10 mouse cellular contexts compared by ENCODE assay signal in the genomic region with DNA sequence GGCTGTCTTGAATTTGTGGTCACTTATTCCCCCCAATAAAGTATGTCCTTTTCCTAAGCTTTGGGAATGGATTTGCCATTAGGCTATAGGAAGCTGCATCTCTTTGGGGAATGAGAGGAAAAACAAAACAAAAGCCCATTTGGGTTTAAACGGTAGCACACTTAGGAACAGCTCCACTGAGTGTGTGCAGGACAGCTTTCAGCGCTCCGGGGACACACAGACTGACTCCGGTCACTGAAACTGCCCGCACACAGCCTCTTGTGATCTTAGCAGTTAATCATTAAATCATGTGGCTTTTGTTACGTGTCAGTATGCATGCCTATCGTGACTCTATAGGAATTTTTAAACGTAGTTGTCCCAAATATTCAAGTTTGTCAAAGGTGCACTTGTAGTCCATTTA. TPM values are rescaled to one million over a fixed set of nuclear protein-coding genes. Genes with fewer than 3 reads are reported as not detected.
DNase-seq lines count a peak whose midpoint lies in the region; ATAC-seq and TF ChIP-seq lines count a peak whose summit lies in the region.
"Had no signal": no experiment of that assay in that cellular context is flagged by ENCODE, and none has a peak within 500 bp of the region (broad histone marks: within the 10 kb centered on the region; RNA-seq: fewer than 3 reads in every experiment).

No protein-coding gene starts in this region.

- H3K36me3 ChIP-seq in CH12.LX (replicated peaks in 1 of 2; ENCODE audit: control insufficient read depth in 1 of 2, insufficient read depth in 1 of 2, low read length in 1 of 2) = peaks cover 0 to under 1% of the 10 kb centered on the region in 2 experiments
- H3K36me3 ChIP-seq in midbrain, postnatal 0 days (ENCODE audit: insufficient read depth, low read length) = no peaks in the 10 kb centered on the region
- H3K36me3 ChIP-seq: hindbrain, embryonic 13.5 days had no signal

- ATAC-seq in midbrain, postnatal 0 days (ENCODE audit: low FRiP score) = no peak

- TF ChIP-seq CTCF in CH12.LX (conservative IDR thresholded peaks at IDR 0.05 in 1 of 2, IDR thresholded peaks at IDR 0.05 in 1 of 2; ENCODE audit: low read depth in 2 of 2, low read length in 2 of 2) = no peak
- TF ChIP-seq CTCF in midbrain, postnatal 0 days (IDR thresholded peaks at IDR 0.05) = no peak

- no peak overlapping the region for H3K9ac ChIP-seq in CH12.LX (ENCODE audit: insufficient read depth, low read depth)
- no peak overlapping the region for H3K9ac ChIP-seq in midbrain, postnatal 0 days (replicated peaks; ENCODE audit: low read length, poor library complexity, severe bottlenecking)
- H3K9ac ChIP-seq: hindbrain, embryonic 13.5 days had no signal

- no peak for TF ChIP-seq POLR2A in CH12.LX (IDR thresholded peaks at IDR 0.05; ENCODE audit: low read depth, low read length)

- H3K27ac ChIP-seq in CH12.LX (ENCODE audit: insufficient read depth, low read depth) = no peak overlapping the region
- H3K27ac ChIP-seq in midbrain, postnatal 0 days (ENCODE audit: low read depth, low read length) = no peak overlapping the region
- H3K27ac ChIP-seq: hindbrain, embryonic 13.5 days had no signal

- H3K4me3 ChIP-seq in CH12.LX (replicated peaks in 1 of 3; ENCODE audit: low read depth in 2 of 3, low read length in 2 of 3, poor library complexity in 1 of 3) = no peak overlapping the region
- no peak overlapping the region for H3K4me3 ChIP-seq in midbrain, postnatal 0 days (ENCODE audit: low read depth, low read length)
- H3K4me3 ChIP-seq: hindbrain, embryonic 13.5 days had no signal

- peak; percentile 42 for DNase-seq in heart, adult 11 months
- DNase-seq in heart, adult 9 months (ENCODE audit: low spot score in 2 of 2) = no peak
- no peak for DNase-seq in CH12.LX (ENCODE audit: extremely low read depth)
- peak; percentile 38 for DNase-seq in embryo, embryonic 10.5 days (ENCODE audit: low spot score)
- DNase-seq in kidney, postnatal 14 days = peak; percentile 49
- DNase-seq in midbrain, postnatal 0 days (ENCODE audit: low spot score) = no peak
- DNase-seq in heart, postnatal 25 days (ENCODE audit: low spot score) = no peak
- DNase-seq: adrenal gland, postnatal 25 days; lung, postnatal 4 days had no signal

- H3K4me1 ChIP-seq in CH12.LX (ENCODE audit: control insufficient read depth in 1 of 2, insufficient read depth in 2 of 2) = peaks cover 9 to 65% of the 10 kb centered on the region in 2 experiments
- no peaks in the 10 kb centered on the region for H3K4me1 ChIP-seq in midbrain, postnatal 0 days (ENCODE audit: insufficient read depth, low read length)

- in situ Hi-C loops in CH12.LX (cut with MboI; ENCODE audit: low pct_ligation_motif_present, low pct_unique_long_range_greater_than_20kb, low sequenced_read_pairs) = no loop called here

- H3K4me2 ChIP-seq in CH12.LX (ENCODE audit: insufficient read depth, low read depth, poor library complexity, severe bottlenecking) = peak overlapping the region; percentile 31; the same call in 1 of the 2 replicates
- H3K4me2 ChIP-seq in midbrain, postnatal 0 days (ENCODE audit: low read depth, low read length, poor library complexity, severe bottlenecking) = no peak overlapping the region
- H3K4me2 ChIP-seq: hindbrain, embryonic 13.5 days had no signal

- H3K79me2 ChIP-seq in CH12.LX (replicated peaks; ENCODE audit: control insufficient read depth, extremely low read depth, insufficient read depth, poor library complexity, severe bottlenecking) = no peaks in the 10 kb centered on the region

- no peaks in the 10 kb centered on the region for H3K9me3 ChIP-seq in CH12.LX (replicated peaks; ENCODE audit: low read length)
- H3K9me3 ChIP-seq in midbrain, postnatal 0 days (ENCODE audit: low read length) = no peaks in the 10 kb centered on the region
- H3K9me3 ChIP-seq: hindbrain, embryonic 13.5 days had no signal

- WGBS in midbrain, postnatal 0 days = 62% methylated on average over 8 of the region's 8 CpGs

- intact Hi-C loops in heart, postnatal 25 days (cut with DNase I) = no loop called here

- no peak for TF ChIP-seq RAD21 in CH12.LX (IDR thresholded peaks at IDR 0.05; ENCODE audit: low read depth, low read length)

- no peaks in the 10 kb centered on the region for H3K27me3 ChIP-seq in CH12.LX (replicated peaks)
- no peaks in the 10 kb centered on the region for H3K27me3 ChIP-seq in midbrain, postnatal 0 days (ENCODE audit: insufficient read depth, low read length)
- H3K27me3 ChIP-seq: hindbrain, embryonic 13.5 days had no signal

- no peak for TF ChIP-seq EP300 in CH12.LX (IDR thresholded peaks at IDR 0.05; ENCODE audit: low read length)

- dilution Hi-C loops in CH12.LX (cut with MboI; ENCODE audit: extremely low pct_ligation_motif_present, extremely low pct_unique_long_range_greater_than_20kb, low sequenced_read_pairs) = no loop called here

TF ChIP-seq in CH12.LX, 34 proteins besides CTCF, POLR2A, EP300 and RAD21:
- TF ChIP-seq BHLHE40 (IDR thresholded peaks at IDR 0.05; ENCODE audit: low read depth, low read length) (no peak), HCFC1 (IDR thresholded peaks at IDR 0.05; ENCODE audit: low read depth, low read length) (no peak), JUND (conservative IDR thresholded peaks at IDR 0.05; ENCODE audit: low read depth, low read length) (no peak), ZNF384 (IDR thresholded peaks at IDR 0.05; ENCODE audit: low read depth, low read length) (no peak), CHD1 (IDR thresholded peaks at IDR 0.05; ENCODE audit: low read depth, low read length) (no peak), IRF4 (IDR thresholded peaks at IDR 0.05; ENCODE audit: low read depth, low read length) (no peak)
TF ChIP-seq in CH12.LX: peak in this region for 0.

RNA-seq across cellular contexts. Expression of a gene that starts 11.7 kb away (rescaled TPM):
- total RNA-seq in CH12.LX (2012; rRNA removed) = 3.9 and 8.4 TPM in 2 replicates
- 10.0 and 10.5 TPM in 2 replicates for total RNA-seq in CH12.LX (2014; rRNA removed)
- 13.5 and 16.9 TPM in 2 replicates for polyA plus RNA-seq in CH12.LX (2012; ENCODE audit: insufficient read length, low read depth)
- total RNA-seq in midbrain, postnatal 0 days (2014; rRNA removed) = 24.7 and 56.7 TPM in 2 replicates
- 3.5 and 3.6 TPM in 2 replicates for polyA plus RNA-seq in midbrain, postnatal 0 days (2015; fragmentation: Nextera tagmentation; extraction: Ambion mirVana)
- 10 to 100 TPM; 38.5 to 40.3 TPM for total RNA-seq in heart, postnatal 25 days (2021)

Comparison
In these comparisons a context has a peak if more than half of its experiments do, and no peak if none do; other contexts are left out.
1. DNase-seq: peak in heart, adult 11 months (single experiment), embryo, embryonic 10.5 days (single experiment) and kidney, postnatal 14 days (single experiment); none in heart, adult 9 months (0 of 2), CH12.LX (single experiment), midbrain, postnatal 0 days (single experiment) and heart, postnatal 25 days (single experiment).